Mouse (Mus musculus): ENCODE data around the gene Carm1. TPM values are rescaled to one million over a fixed set of nuclear protein-coding genes. Genes with fewer than 3 reads are reported as not detected.
"Not testable (repeated sequence)": the region's sequence is repeated elsewhere in the genome, so short reads cannot be mapped to it uniquely, and the experiment has no call there.

Carm1 gene
- polyA plus RNA-seq, 1 experiment, result 63.4 TPM

- no peaks in the 10 kb centered on the region for H3K27me3 ChIP-seq (ENCODE audit: control insufficient read depth, insufficient read depth, low read length)
- H3K27ac ChIP-seq (ENCODE audit: insufficient read depth, low read depth, low read length), result no peak overlapping the region
- H3K4me3 ChIP-seq (ENCODE audit: low read depth, low read length), result no peak overlapping the region
- no peak for TF ChIP-seq CTCF (IDR thresholded peaks at IDR 0.05; ENCODE audit: extremely low read depth, insufficient read length, insufficient replicate concordance, low read depth, low read length)
- TF ChIP-seq POLR2A (IDR thresholded peaks at IDR 0.05; ENCODE audit: low read depth, low read length), result no peak
- H3K36me3 ChIP-seq (ENCODE audit: control insufficient read depth, insufficient read depth, low read length), result no peaks in the 10 kb centered on the region
- peaks cover 9% of the 10 kb centered on the region; the same call in 1 of the 2 replicates for H3K4me1 ChIP-seq (ENCODE audit: control insufficient read depth, insufficient read depth, insufficient read length, low read length)
- WGBS, result 66% methylated on average over 4 of the region's 4 CpGs
These were observed 9.7 kb upstream of the Carm1 start for GRCm38 (mm10) chr9:21537009-21537408.

- Histone ChIP-seq H3K27me3 (ENCODE audit: control insufficient read depth, insufficient read depth, low read length) (no peaks in the 10 kb centered on the region), H3K36me3 (ENCODE audit: control insufficient read depth, insufficient read depth, low read length) (no peaks in the 10 kb centered on the region), H3K27ac (ENCODE audit: insufficient read depth, low read depth, low read length) (peak overlapping the region; percentile 49; the same call in 1 of the 2 replicates), H3K4me3 (ENCODE audit: low read depth, low read length) (no peak overlapping the region), H3K4me1 (ENCODE audit: control insufficient read depth, insufficient read depth, insufficient read length, low read length) (peaks cover 9% of the 10 kb centered on the region; the same call in 1 of the 2 replicates)
- TF ChIP-seq CTCF (IDR thresholded peaks at IDR 0.05; ENCODE audit: extremely low read depth, insufficient read length, insufficient replicate concordance, low read depth, low read length), result no peak
- TF ChIP-seq POLR2A (IDR thresholded peaks at IDR 0.05; ENCODE audit: low read depth, low read length), result no peak
- WGBS, result 21% methylated on average over 7 of the region's 7 CpGs
These were observed 6.5 kb upstream of the Carm1 start for GRCm38 (mm10) chr9:21539981-21540753.

- not testable (repeated sequence) for H3K27me3 ChIP-seq (ENCODE audit: control insufficient read depth, insufficient read depth, low read length); H3K27ac ChIP-seq (ENCODE audit: insufficient read depth, low read depth, low read length); H3K36me3 ChIP-seq (ENCODE audit: control insufficient read depth, insufficient read depth, low read length); H3K4me3 ChIP-seq (ENCODE audit: low read depth, low read length); H3K4me1 ChIP-seq (ENCODE audit: control insufficient read depth, insufficient read depth, insufficient read length, low read length)
- 93% methylated on average over 2 of the region's 2 CpGs for WGBS
These were observed 4.7 kb upstream of the Carm1 start for GRCm38 (mm10) chr9:21542001-21542400.

- 14% methylated on average over 9 of the region's 9 CpGs for WGBS
- Histone ChIP-seq H3K4me3 (ENCODE audit: low read depth, low read length) (peak overlapping the region; percentile 72), H3K27me3 (ENCODE audit: control insufficient read depth, insufficient read depth, low read length) (no peaks in the 10 kb centered on the region), H3K36me3 (ENCODE audit: control insufficient read depth, insufficient read depth, low read length) (no peaks in the 10 kb centered on the region), H3K27ac (ENCODE audit: insufficient read depth, low read depth, low read length) (no peak overlapping the region; the same call in 1 of the 2 replicates), H3K4me1 (ENCODE audit: control insufficient read depth, insufficient read depth, insufficient read length, low read length) (peaks cover 8% of the 10 kb centered on the region; the same call in 1 of the 2 replicates)
- TF ChIP-seq POLR2A (IDR thresholded peaks at IDR 0.05; ENCODE audit: low read depth, low read length) (no peak), CTCF (IDR thresholded peaks at IDR 0.05; ENCODE audit: extremely low read depth, insufficient read length, insufficient replicate concordance, low read depth, low read length) (no peak)
These were observed 1.3 kb upstream of the Carm1 start for GRCm38 (mm10) chr9:21545351-21545915.

GRCm38 (mm10) chr9:21545916-21546788 is 542 bp upstream of the Carm1 start:
- TF ChIP-seq POLR2A (IDR thresholded peaks at IDR 0.05; ENCODE audit: low read depth, low read length) (peak; percentile 41; the same call in 1 of the 2 replicates), CTCF (IDR thresholded peaks at IDR 0.05; ENCODE audit: extremely low read depth, insufficient read length, insufficient replicate concordance, low read depth, low read length) (peak; percentile 13)
- Histone ChIP-seq H3K4me3 (ENCODE audit: low read depth, low read length) (peak overlapping the region; percentile 72), H3K4me1 (ENCODE audit: control insufficient read depth, insufficient read depth, insufficient read length, low read length) (peaks cover 6% of the 10 kb centered on the region; the same call in 1 of the 2 replicates)

GRCm38 (mm10) chr9:21547075-21547941 is 614 bp downstream of the Carm1 start:
- no peaks in the 10 kb centered on the region for H3K27me3 ChIP-seq (ENCODE audit: control insufficient read depth, insufficient read depth, low read length)
- WGBS, result under 1% methylated on average over 63 of the region's 66 CpGs
- H3K4me3 ChIP-seq (ENCODE audit: low read depth, low read length), result peak overlapping the region; percentile 84
- H3K36me3 ChIP-seq (ENCODE audit: control insufficient read depth, insufficient read depth, low read length), result no peaks in the 10 kb centered on the region
- peaks cover 6% of the 10 kb centered on the region; the same call in 1 of the 2 replicates for H3K4me1 ChIP-seq (ENCODE audit: control insufficient read depth, insufficient read depth, insufficient read length, low read length)
- H3K27ac ChIP-seq (ENCODE audit: insufficient read depth, low read depth, low read length), result peak overlapping the region; percentile 70; the same call in 1 of the 2 replicates
- TF ChIP-seq POLR2A (IDR thresholded peaks at IDR 0.05; ENCODE audit: low read depth, low read length), result no peak
- TF ChIP-seq CTCF (IDR thresholded peaks at IDR 0.05; ENCODE audit: extremely low read depth, insufficient read length, insufficient replicate concordance, low read depth, low read length), result peak; percentile 14; the same call in 1 of the 2 replicates

More at GRCm38 (mm10) chr9:21545916-21546788, 542 bp upstream of the Carm1 start:
- Histone ChIP-seq H3K27ac (ENCODE audit: insufficient read depth, low read depth, low read length) (peak overlapping the region; percentile 87), H3K36me3 (ENCODE audit: control insufficient read depth, insufficient read depth, low read length) (no peaks in the 10 kb centered on the region), H3K27me3 (ENCODE audit: control insufficient read depth, insufficient read depth, low read length) (no peaks in the 10 kb centered on the region)
- under 1% methylated on average over 67 of the region's 67 CpGs for WGBS
